Mouse (Mus musculus) heart, embryonic 11.5 days (tissue): ENCODE results near the gene Gm4181. TPM values are rescaled to one million over a fixed set of nuclear protein-coding genes. Genes with fewer than 3 reads are reported as not detected.
"Not testable (repeated sequence)": the region's sequence is repeated elsewhere in the genome, so short reads cannot be mapped to it uniquely, and the experiment has no call there.

Source experiments
- ATAC-seq: fragments of 200-750 bp; cut with Nextera tagmentation; replicated peaks from 2 replicates; pipeline ENCODE4 v1.8.0; 2017; ENCODE audit warnings: moderate library complexity; ENCODE audit not compliant: insufficient number of reproducible peaks, low FRiP score, low TSS enrichment
- H3K27ac ChIP-seq: fragments of 300-500 bp; sonication (generic); 2 replicates; pipeline ENCODE4 v1.5.1; 2014; ENCODE audit warnings: mild to moderate bottlenecking, low read depth, low read length
- H3K27me3 ChIP-seq: fragments of 300-500 bp; sonication (generic); 2 replicates; pipeline ENCODE4 v1.6.1; 2014; ENCODE audit warnings: mild to moderate bottlenecking, low read length, mixed read lengths; ENCODE audit not compliant: control insufficient read depth, insufficient read depth
- H3K36me3 ChIP-seq: fragments of 300-500 bp; sonication (generic); 2 replicates; pipeline ENCODE4 v1.6.1; 2014; ENCODE audit warnings: mild to moderate bottlenecking, low read length, moderate library complexity, mixed read lengths; ENCODE audit not compliant: control insufficient read depth, insufficient read depth
- H3K4me1 ChIP-seq: fragments of 300-500 bp; sonication (generic); 2 replicates; pipeline ENCODE4 v1.6.1; 2014; ENCODE audit warnings: low read length; ENCODE audit not compliant: control insufficient read depth, insufficient read depth
- H3K4me2 ChIP-seq: fragments of 300-500 bp; sonication (generic); 2 replicates; pipeline ENCODE4 v1.6.1; 2014; ENCODE audit warnings: mild to moderate bottlenecking, moderate library complexity
- H3K4me3 ChIP-seq: fragments of 300-500 bp; sonication (generic); 2 replicates; pipeline ENCODE4 v1.5.1; 2014; ENCODE audit warnings: low read depth, low read length
- H3K9ac ChIP-seq: fragments of 300-500 bp; sonication (generic); 2 replicates; pipeline ENCODE4 v1.6.1; 2014; ENCODE audit warnings: mild to moderate bottlenecking, low read depth, low read length, moderate library complexity
- H3K9me3 ChIP-seq: fragments of 300-500 bp; sonication (generic); replicated peaks from 2 replicates; pipeline ENCODE4 v1.6.1; 2016; ENCODE audit warnings: low read length; ENCODE audit not compliant: control insufficient read depth
- WGBS: fragments of 180-500 bp; shearing (Covaris S2); extraction: QIAGEN DNeasy Blood & Tissue Kit; methylation state at CpG from one replicate; pipeline ENCODE4 v1.1.7; 2014; ENCODE audit not compliant: insufficient replicate concordance; 5-methylcytosine and 5-hydroxymethylcytosine counted together
- polyA plus RNA-seq: library from polyadenylated mRNA; unstranded; fragments of >200 nt; fragmentation: Nextera tagmentation; extraction: Ambion mirVana; gene quantifications from 2 replicates; pipeline ENCODE4 v1.2.1, GENCODE M21; 2014

Gene Gm4181
- polyA plus RNA-seq = not detected in 2 replicates

DNA sequence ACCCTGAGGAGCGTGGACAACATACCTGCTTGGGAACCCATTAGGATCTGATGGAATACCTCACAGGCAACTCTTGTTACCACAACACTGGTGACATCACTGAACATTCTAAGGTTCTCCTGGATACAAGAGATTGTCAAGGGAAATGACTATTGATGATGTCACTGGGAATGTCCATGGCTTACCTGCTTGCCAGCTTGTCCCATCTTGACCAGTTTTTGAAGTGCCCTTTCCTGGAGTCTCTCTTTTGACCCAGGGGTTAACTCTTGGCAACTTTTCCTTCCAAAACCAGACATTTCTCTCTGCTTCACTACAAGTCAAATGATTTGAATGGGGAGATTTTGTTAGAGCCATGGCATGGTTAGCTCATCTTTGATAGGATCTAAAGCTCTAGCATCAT is at the start of gene Gm4181:
Gm4181 (minus strand) TSS at position 101 of the 400 bp plus-strand sequence.
- H3K9ac ChIP-seq, H3K4me2 ChIP-seq, ATAC-seq, H3K27me3 ChIP-seq, H3K27ac ChIP-seq, H3K9me3 ChIP-seq, H3K4me3 ChIP-seq, H3K36me3 ChIP-seq, H3K4me1 ChIP-seq: not testable (repeated sequence)
- WGBS = 67% methylated on average over 1 of the region's 1 CpGs

GRCm38 (mm10) chr14:51677269-51677668 is 41.8 kb upstream of the Gm4181 start:
- no peak for ATAC-seq
- Histone ChIP-seq H3K9ac (no peak overlapping the region), H3K27me3 (no peaks in the 10 kb centered on the region), H3K9me3 (no peaks in the 10 kb centered on the region), H3K4me1 (no peaks in the 10 kb centered on the region), H3K4me2 (no peak overlapping the region), H3K4me3 (no peak overlapping the region), H3K27ac (no peak overlapping the region), H3K36me3 (no peaks in the 10 kb centered on the region)
- 84% methylated on average over 5 of the region's 5 CpGs for WGBS

GRCm38 (mm10) chr14:51632426-51632825 is 3.0 kb downstream of the Gm4181 start:
- H3K9ac ChIP-seq, H3K4me3 ChIP-seq, H3K27me3 ChIP-seq, H3K9me3 ChIP-seq, H3K4me1 ChIP-seq, H3K36me3 ChIP-seq, H3K4me2 ChIP-seq, H3K27ac ChIP-seq, ATAC-seq: not testable (repeated sequence)
- WGBS = 92% methylated on average over 1 of the region's 1 CpGs

GRCm38 (mm10) chr14:51611210-51611609 is 24.3 kb downstream of the Gm4181 start, which contains the start of gene Gm17078:
Gene Gm17078 (minus strand): TSS chr14:51611310.
- no peaks in the 10 kb centered on the region for H3K4me1 ChIP-seq
- H3K4me3 ChIP-seq = no peak within 1 kb of the TSS
- H3K36me3 ChIP-seq = no peaks in the 10 kb centered on the region
- H3K27me3 ChIP-seq = no peaks in the 10 kb centered on the region
- WGBS = 73% methylated on average over 1 of the region's 1 CpGs
- H3K27ac ChIP-seq = no peak within 1 kb of the TSS
- no peak within 1 kb of the TSS for H3K4me2 ChIP-seq
- no peak within 1 kb of the TSS for H3K9ac ChIP-seq
- ATAC-seq = no peak
- H3K9me3 ChIP-seq = no peaks in the 10 kb centered on the region

- not testable (repeated sequence) for H3K4me2 ChIP-seq, H3K4me3 ChIP-seq, H3K27me3 ChIP-seq, ATAC-seq, H3K27ac ChIP-seq, H3K4me1 ChIP-seq, H3K9me3 ChIP-seq, H3K36me3 ChIP-seq, H3K9ac ChIP-seq
- 91% methylated on average over 4 of the region's 4 CpGs for WGBS
These were observed 43.4 kb downstream of the Gm4181 start, which contains the start of gene Gm17174 for GRCm38 (mm10) chr14:51592039-51592438. Gene Gm17174 (minus strand): TSS chr14:51592139.

Other genes starting within 250 kb of the Gm4181 start
- gene Vmn2r88, start 224.8 kb downstream of the Gm4181 start, polyA plus RNA-seq = not detected in 2 replicates
- gene Vmn2r89, start 183.8 kb downstream of the Gm4181 start, polyA plus RNA-seq = not detected in 2 replicates
- 0.13 TPM in 1 of 2 replicates, not detected in the other for gene Gm5622, start 82.9 kb downstream of the Gm4181 start, polyA plus RNA-seq
- gene Gm17175, start 61.6 kb downstream of the Gm4181 start, polyA plus RNA-seq = not detected in 2 replicates
- gene Gm17174, start 43.5 kb downstream of the Gm4181 start, polyA plus RNA-seq = not detected in 2 replicates
- not detected in 2 replicates for gene Gm17078, start 24.4 kb downstream of the Gm4181 start, polyA plus RNA-seq
- gene Gm17079, start 59.8 kb upstream of the Gm4181 start, polyA plus RNA-seq = not detected in 2 replicates
- gene Gm5800, start 81.5 kb upstream of the Gm4181 start, polyA plus RNA-seq = not detected in 2 replicates
- gene Ang4, start 137.9 kb upstream of the Gm4181 start, polyA plus RNA-seq = not detected in 2 replicates
- gene AY358078, start 164.4 kb upstream of the Gm4181 start, polyA plus RNA-seq = not detected in 2 replicates
- gene Ear6, start 218.0 kb upstream of the Gm4181 start, polyA plus RNA-seq = not detected in 2 replicates
- 41.9 and 46.9 TPM in 2 replicates for gene Mettl17, start 249.2 kb upstream of the Gm4181 start, polyA plus RNA-seq